Mouse (Mus musculus) small intestine, adult 2 months (tissue): ENCODE results near the gene Map4k4. TPM values are rescaled to one million over a fixed set of nuclear protein-coding genes. Genes with fewer than 3 reads are reported as not detected.

Source experiments
- H3K27ac ChIP-seq: fragments of 200-500 bp; 2 replicates; pipeline ENCODE4 v1.5.1; 2012; ENCODE audit warnings: low read depth, low read length, control low read depth, inconsistent platforms; ENCODE audit not compliant: insufficient read depth
- H3K27me3 ChIP-seq: fragments of 200-500 bp; 2 replicates; pipeline ENCODE4 v1.6.1; 2012; ENCODE audit warnings: mild to moderate bottlenecking, moderate library complexity, low read length, inconsistent platforms; ENCODE audit not compliant: control insufficient read depth, insufficient read depth
- H3K36me3 ChIP-seq: fragments of 200-500 bp; 2 replicates; pipeline ENCODE4 v1.6.1; 2012; ENCODE audit warnings: mild to moderate bottlenecking, low read length, control low read depth, inconsistent platforms; ENCODE audit not compliant: control insufficient read depth, insufficient read depth
- H3K4me1 ChIP-seq: fragments of 200-500 bp; 2 replicates; pipeline ENCODE4 v1.6.1; 2012; ENCODE audit warnings: low read length, inconsistent platforms, mixed read lengths; ENCODE audit not compliant: control insufficient read depth, insufficient read depth, insufficient read length
- H3K4me3 ChIP-seq: fragments of 200-500 bp; 2 replicates; pipeline ENCODE4 v1.5.1; 2012; ENCODE audit warnings: low read depth, mild to moderate bottlenecking, control low read depth, inconsistent platforms, low read length, moderate library complexity
- CTCF ChIP-seq: fragments of 200-500 bp; IDR thresholded peaks from 2 replicates; pipeline ENCODE4 v1.5.1; 2012; ENCODE audit warnings: low read depth, mild to moderate bottlenecking, control low read depth, inconsistent platforms, low read length, moderate library complexity, mixed read lengths; ENCODE audit not compliant: insufficient replicate concordance, insufficient read length; ENCODE audit errors: extremely low read depth
- POLR2A ChIP-seq: fragments of 200-500 bp; IDR thresholded peaks from 2 replicates; pipeline ENCODE4 v1.6.1; 2012; ENCODE audit warnings: low read depth, mild to moderate bottlenecking, control low read depth, inconsistent platforms, low read length, moderate library complexity
- WGBS: fragments of 180-500 bp; shearing (Covaris S2); methylation state at CpG from one replicate; pipeline ENCODE4 v1.1.7; 2018; 5-methylcytosine and 5-hydroxymethylcytosine counted together
- polyA plus RNA-seq: library from polyadenylated mRNA; depleted of rRNA; stranded (reverse); fragments of >200 nt; gene quantifications from 2 replicates; pipeline ENCODE4 v1.2.3, GENCODE M21; 2012

Map4k4 gene
- polyA plus RNA-seq, 1 experiment = 41.0 TPM

GRCm38 (mm10) chr1:39889429-39889828 is 11.3 kb upstream of the Map4k4 start:
- Histone ChIP-seq H3K4me1 (peaks cover 3% of the 10 kb centered on the region; the same call in 1 of the 2 replicates), H3K27ac (no peak overlapping the region), H3K36me3 (no peaks in the 10 kb centered on the region), H3K4me3 (no peak overlapping the region), H3K27me3 (no peaks in the 10 kb centered on the region)
- 85% methylated on average over 8 of the region's 8 CpGs for WGBS
- no peak for TF ChIP-seq POLR2A
- TF ChIP-seq CTCF = no peak

- Histone ChIP-seq H3K27me3 (no peaks in the 10 kb centered on the region), H3K27ac (no peak overlapping the region), H3K4me3 (no peak overlapping the region), H3K36me3 (no peaks in the 10 kb centered on the region), H3K4me1 (peaks cover 3% of the 10 kb centered on the region; the same call in 1 of the 2 replicates)
- WGBS = 96% methylated on average over 6 of the region's 6 CpGs
- TF ChIP-seq POLR2A = no peak
- no peak for TF ChIP-seq CTCF
These were observed 10.7 kb upstream of the Map4k4 start for GRCm38 (mm10) chr1:39889973-39890372.

- 88% methylated on average over 11 of the region's 11 CpGs for WGBS
- no peaks in the 10 kb centered on the region for H3K27me3 ChIP-seq
- no peak for TF ChIP-seq POLR2A
- no peak for TF ChIP-seq CTCF
- H3K27ac ChIP-seq = no peak overlapping the region
- H3K36me3 ChIP-seq = no peaks in the 10 kb centered on the region
- H3K4me1 ChIP-seq = peaks cover 6% of the 10 kb centered on the region; the same call in 1 of the 2 replicates
- no peak overlapping the region for H3K4me3 ChIP-seq
These were observed 7.4 kb upstream of the Map4k4 start for GRCm38 (mm10) chr1:39893153-39893880.

GRCm38 (mm10) chr1:39895097-39895496 is 5.6 kb upstream of the Map4k4 start:
- peaks cover 9% of the 10 kb centered on the region; the same call in 1 of the 2 replicates for H3K4me1 ChIP-seq
- no peaks in the 10 kb centered on the region for H3K27me3 ChIP-seq
- no peak overlapping the region for H3K27ac ChIP-seq
- WGBS = 9% methylated on average over 2 of the region's 2 CpGs
- TF ChIP-seq CTCF = no peak
- no peak for TF ChIP-seq POLR2A
- no peak overlapping the region for H3K4me3 ChIP-seq
- no peaks in the 10 kb centered on the region for H3K36me3 ChIP-seq

GRCm38 (mm10) chr1:39895506-39895905 is 5.2 kb upstream of the Map4k4 start:
- TF ChIP-seq POLR2A = no peak
- no peak for TF ChIP-seq CTCF
- WGBS = 12% methylated on average over 2 of the region's 2 CpGs
- Histone ChIP-seq H3K4me1 (peaks cover 9% of the 10 kb centered on the region; the same call in 1 of the 2 replicates), H3K4me3 (no peak overlapping the region), H3K36me3 (no peaks in the 10 kb centered on the region), H3K27me3 (no peaks in the 10 kb centered on the region), H3K27ac (no peak overlapping the region)

- 74% methylated on average over 2 of the region's 2 CpGs for WGBS
- Histone ChIP-seq H3K27me3 (no peaks in the 10 kb centered on the region), H3K27ac (no peak overlapping the region), H3K4me1 (peaks cover 9% of the 10 kb centered on the region; the same call in 1 of the 2 replicates), H3K36me3 (no peaks in the 10 kb centered on the region), H3K4me3 (no peak overlapping the region)
- TF ChIP-seq POLR2A = no peak
These were observed 4.1 kb upstream of the Map4k4 start for GRCm38 (mm10) chr1:39896581-39896980.

GRCm38 (mm10) chr1:39898686-39899085 is 2.0 kb upstream of the Map4k4 start:
- H3K4me1 ChIP-seq = peaks cover 9% of the 10 kb centered on the region; the same call in 1 of the 2 replicates
- TF ChIP-seq POLR2A = no peak
- no peak for TF ChIP-seq CTCF
- no peak overlapping the region for H3K4me3 ChIP-seq
- H3K27me3 ChIP-seq = no peaks in the 10 kb centered on the region
- H3K36me3 ChIP-seq = no peaks in the 10 kb centered on the region
- no peak overlapping the region for H3K27ac ChIP-seq
- WGBS = 27% methylated on average over 4 of the region's 4 CpGs
